Mouse (Mus musculus) midbrain, embryonic 12.5 days (tissue): ENCODE data around the gene Igsf9. TPM values are rescaled to one million over a fixed set of nuclear protein-coding genes. Genes with fewer than 3 reads are reported as not detected.
A peak's percentile ranks its signal among the peaks of the same experiment; 100 is the strongest.

ENCODE experiments used
- ATAC-seq: fragments of 200-750 bp; cut with Nextera tagmentation; 2 replicates; pipeline ENCODE4 v1.8.0; 2017; ENCODE audit warnings: low read depth, moderate TSS enrichment, moderate library complexity; ENCODE audit not compliant: low FRiP score
- H3K27ac ChIP-seq: fragments of 300-500 bp; sonication (generic); replicated peaks from 2 replicates; pipeline ENCODE4 v1.5.1; 2016; ENCODE audit warnings: mild to moderate bottlenecking
- H3K27me3 ChIP-seq: fragments of 300-500 bp; sonication (generic); 2 replicates; pipeline ENCODE4 v1.6.1; 2016; ENCODE audit warnings: mild to moderate bottlenecking
- H3K36me3 ChIP-seq: fragments of 300-500 bp; sonication (generic); 2 replicates; pipeline ENCODE4 v1.6.1; 2016
- H3K4me1 ChIP-seq: fragments of 300-500 bp; sonication (generic); 2 replicates; pipeline ENCODE4 v1.6.1; 2016
- H3K4me2 ChIP-seq: fragments of 300-500 bp; sonication (generic); replicated peaks from 2 replicates; pipeline ENCODE4 v1.6.1; 2016; ENCODE audit warnings: mild to moderate bottlenecking, moderate library complexity
- H3K4me3 ChIP-seq: fragments of 300-500 bp; sonication (generic); 2 replicates; pipeline ENCODE4 v1.5.1; 2016; ENCODE audit warnings: mild to moderate bottlenecking
- H3K9ac ChIP-seq: fragments of 300-500 bp; sonication (generic); replicated peaks from 2 replicates; pipeline ENCODE4 v1.6.1; 2016; ENCODE audit warnings: mild to moderate bottlenecking, moderate library complexity
- H3K9me3 ChIP-seq: fragments of 300-500 bp; sonication (generic); 2 replicates; pipeline ENCODE4 v1.6.1; 2016; ENCODE audit warnings: mild to moderate bottlenecking
- WGBS: fragments of 180-500 bp; shearing (Covaris S2); methylation state at CpG from one replicate; pipeline ENCODE4 v1.1.7; 2016; 5-methylcytosine and 5-hydroxymethylcytosine counted together
- polyA plus RNA-seq: library from polyadenylated mRNA; unstranded; fragments of >200 nt; fragmentation: Nextera tagmentation; extraction: Ambion mirVana; gene quantifications from 2 replicates; pipeline ENCODE4 v1.2.1, GENCODE M21; 2016

Igsf9 gene
- polyA plus RNA-seq, 1 experiment from 2014 or later, result 86.1 TPM

DNA sequence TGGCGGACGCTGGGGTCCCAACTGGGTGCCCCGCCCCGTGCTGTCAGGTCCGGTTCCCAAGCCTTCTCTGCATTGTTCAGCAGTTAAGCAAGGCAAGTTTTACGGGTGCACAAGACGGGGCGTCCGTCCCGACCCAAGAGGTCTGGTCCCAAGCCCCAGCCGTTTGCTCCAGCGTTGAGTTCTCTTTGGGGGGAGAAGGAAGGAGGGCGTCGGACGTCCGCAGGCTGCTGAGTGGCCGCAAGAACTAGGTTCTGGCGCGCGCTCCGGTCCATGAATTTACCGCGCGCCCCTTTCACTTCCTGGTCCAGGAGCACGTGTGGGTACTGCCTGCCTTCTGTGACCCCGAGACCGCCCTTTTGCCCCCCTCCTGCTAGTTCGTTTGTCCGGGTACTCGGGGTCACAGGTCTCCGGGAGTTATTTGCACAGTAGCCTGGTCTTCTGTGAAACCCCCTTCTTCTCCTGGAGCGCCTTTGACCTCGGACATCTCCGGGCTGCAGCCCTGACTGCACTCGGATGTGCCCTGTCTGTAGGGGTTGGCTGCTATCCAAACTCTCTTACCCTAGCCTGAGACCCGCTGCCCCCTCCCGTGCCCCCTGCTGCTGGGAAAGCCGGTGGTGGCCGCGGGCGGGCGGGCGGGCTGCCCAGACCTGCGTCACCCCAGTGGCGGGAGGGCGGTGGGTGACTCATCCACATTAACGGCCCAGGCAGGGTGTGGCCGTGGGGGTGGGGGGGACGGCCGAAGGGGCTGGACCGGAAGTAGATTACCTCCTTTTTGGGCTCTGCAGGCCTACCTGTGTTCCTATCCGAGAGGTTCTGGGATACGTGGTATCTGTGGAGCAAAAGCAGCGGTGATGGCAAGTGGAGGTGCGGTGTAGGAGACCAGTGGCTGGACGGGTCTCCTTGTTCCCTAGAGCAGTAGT, 19.1 kb downstream of the Igsf9 start:
- Histone ChIP-seq H3K4me2 (peak overlapping the region; percentile 56), H3K4me1 (peaks cover 53% of the 10 kb centered on the region), H3K9ac (peak overlapping the region; percentile 43), H3K36me3 (peaks cover 29% of the 10 kb centered on the region), H3K9me3 (no peaks in the 10 kb centered on the region), H3K27ac (no peak overlapping the region), H3K27me3 (peaks cover 60% of the 10 kb centered on the region), H3K4me3 (peak overlapping the region; percentile 40)
- peak; percentile 3 for ATAC-seq
- 1% methylated on average over 51 of the region's 56 CpGs for WGBS

DNA sequence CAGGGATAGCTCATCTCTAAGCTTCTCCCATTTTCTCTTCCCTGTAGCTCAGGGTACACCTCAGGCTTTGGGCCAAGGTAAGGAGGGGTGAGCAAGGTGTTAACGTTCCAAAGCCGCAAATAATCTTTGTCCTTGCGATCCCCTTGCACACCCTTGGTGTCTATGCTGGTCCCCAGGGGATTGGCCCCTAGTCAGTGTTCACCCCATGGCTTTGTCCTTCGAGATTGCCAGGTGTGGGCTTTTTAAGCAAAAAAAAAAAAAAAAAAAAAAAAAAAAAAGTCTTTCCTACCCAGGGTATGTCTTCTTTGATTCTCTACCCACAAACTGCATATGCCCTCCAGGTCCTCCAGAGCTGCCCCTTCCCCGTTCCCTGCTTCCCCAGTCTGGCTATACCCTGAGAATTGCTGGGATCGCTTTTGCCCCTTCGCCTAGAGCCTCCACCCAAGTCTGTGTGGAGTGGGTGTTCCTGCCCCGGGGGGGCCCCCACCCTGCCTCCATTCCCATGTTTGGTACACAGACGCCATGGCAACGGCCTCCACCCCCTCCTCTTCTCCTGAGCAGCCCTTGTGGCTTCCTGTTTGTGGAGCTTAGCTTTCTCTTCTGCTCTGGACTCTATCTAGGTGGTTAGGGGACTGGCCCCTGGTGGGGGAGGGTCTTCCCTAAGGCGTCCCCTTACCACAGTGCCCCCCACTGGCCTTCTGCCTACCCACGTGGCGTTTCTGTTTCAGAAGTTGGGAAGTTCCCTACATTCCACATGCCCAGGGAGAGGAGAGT, 20.0 kb downstream of the Igsf9 start:
- Histone ChIP-seq H3K27ac (no peak overlapping the region), H3K36me3 (peaks cover 20% of the 10 kb centered on the region), H3K4me2 (peak overlapping the region; percentile 56), H3K4me1 (peaks cover 53% of the 10 kb centered on the region), H3K4me3 (peak overlapping the region; percentile 40; the same call in 1 of the 2 replicates), H3K9me3 (no peaks in the 10 kb centered on the region), H3K27me3 (peaks cover 60% of the 10 kb centered on the region), H3K9ac (no peak overlapping the region)
- WGBS, result 39% methylated on average over 13 of the region's 13 CpGs
- ATAC-seq, result 0 out of 2 replicates have a peak, but pooled peaks have one; percentile 7

DNA sequence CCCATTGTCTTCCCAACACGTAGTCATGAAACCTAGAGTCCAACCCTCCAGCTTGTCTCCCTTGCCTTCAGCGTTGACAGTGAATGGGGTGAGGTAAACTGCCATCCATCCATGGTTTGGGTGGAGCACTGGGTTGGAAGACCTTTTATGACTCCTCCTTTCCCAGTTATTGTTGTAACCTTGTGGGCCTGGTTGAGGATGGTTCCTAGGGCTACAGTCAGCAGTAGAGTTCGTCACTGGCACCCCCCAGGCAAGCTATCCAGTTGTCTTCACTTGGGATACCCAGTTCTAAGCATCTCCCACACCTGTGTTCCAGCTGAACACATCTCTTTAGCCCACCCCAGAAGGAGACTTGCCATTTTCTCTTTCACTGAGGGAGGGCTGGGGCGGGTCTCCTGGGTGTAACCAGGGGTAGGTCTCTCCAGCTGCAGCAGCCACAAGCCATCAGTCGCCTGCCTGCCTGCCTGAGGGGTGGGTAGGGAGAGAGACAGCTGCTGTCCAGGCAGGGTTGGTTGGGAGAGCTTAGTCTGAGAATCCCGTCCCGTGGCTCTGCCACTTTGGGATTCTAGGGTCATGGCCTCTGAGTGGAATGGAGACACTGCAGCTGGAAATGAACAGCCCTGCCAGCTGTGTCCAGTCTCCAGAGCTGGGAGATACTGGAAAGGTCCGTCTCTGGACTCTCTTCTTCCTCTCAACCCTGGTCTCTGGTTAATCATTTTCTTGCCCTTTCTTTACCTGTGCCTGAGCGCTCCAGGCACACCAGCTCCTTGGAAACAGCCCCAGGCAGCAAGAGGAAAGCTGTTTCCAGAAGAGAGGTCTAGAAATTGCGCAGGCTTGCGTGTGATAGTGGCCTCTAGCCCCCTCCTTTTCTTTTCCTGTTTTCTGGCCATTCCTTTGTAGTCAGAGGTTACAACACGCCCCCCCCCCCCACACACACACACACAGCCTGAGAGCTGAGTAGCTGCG, 20.8 kb downstream of the Igsf9 start:
- H3K4me1 ChIP-seq, result peaks cover 53% of the 10 kb centered on the region
- 41% methylated on average over 13 of the region's 13 CpGs for WGBS
- ATAC-seq, result no peak
- no peaks in the 10 kb centered on the region for H3K9me3 ChIP-seq
- H3K36me3 ChIP-seq, result peaks cover 12% of the 10 kb centered on the region
- peak overlapping the region; percentile 30; the same call in 1 of the 2 replicates for H3K27ac ChIP-seq
- H3K4me2 ChIP-seq, result peak overlapping the region; percentile 9; the same call in 1 of the 2 replicates
- no peak overlapping the region for H3K4me3 ChIP-seq
- H3K27me3 ChIP-seq, result peaks cover 55% of the 10 kb centered on the region
- H3K9ac ChIP-seq, result 0 out of 2 replicates have a peak overlapping the region, but pooled peaks have one; percentile 2

DNA sequence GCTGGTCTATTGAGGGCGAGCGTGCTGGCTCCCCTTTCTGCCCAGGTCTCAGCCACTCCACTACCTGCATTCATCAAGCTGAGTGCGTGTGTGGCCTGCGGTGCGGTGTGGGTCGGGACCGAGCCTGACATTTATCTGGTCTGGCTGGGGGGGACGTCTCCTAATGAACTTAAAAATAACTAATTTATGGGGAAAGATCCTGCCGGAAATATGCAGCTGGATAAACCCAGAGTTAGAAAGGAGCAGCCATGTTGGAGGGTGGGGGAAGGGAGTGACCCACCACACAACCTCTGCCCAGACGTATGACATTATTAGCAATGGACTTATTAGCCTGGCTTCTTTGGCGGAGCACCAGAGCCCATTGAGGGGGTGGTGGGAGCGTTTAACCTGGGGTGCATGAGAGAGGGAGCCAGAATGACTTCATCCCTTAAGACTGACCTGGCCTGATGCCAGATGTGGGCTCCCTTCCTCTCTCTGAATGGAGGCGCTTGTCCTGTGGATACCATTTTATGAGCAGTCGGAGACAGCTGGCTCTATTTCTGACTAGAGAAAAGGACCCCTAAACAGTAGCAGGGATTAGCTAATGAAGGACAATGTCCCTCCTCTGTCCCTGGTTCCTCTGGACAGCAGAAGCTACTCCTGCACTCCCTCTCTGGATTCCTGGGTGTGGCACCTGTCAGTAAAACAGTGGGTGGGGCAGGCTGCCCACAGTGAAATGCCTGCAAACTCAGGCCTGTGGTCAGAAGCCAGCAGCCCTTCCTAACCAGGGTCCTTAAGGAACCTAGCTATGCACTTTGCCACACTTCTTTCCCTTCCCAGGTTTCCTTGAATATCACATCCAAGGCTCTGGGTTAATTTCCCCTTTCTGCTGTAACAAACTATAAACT, 21.8 kb downstream of the Igsf9 start:
- 0 out of 2 replicates have a peak overlapping the region, but pooled peaks have one; percentile 2 for H3K9ac ChIP-seq
- H3K36me3 ChIP-seq, result peaks cover 3% of the 10 kb centered on the region; the same call in 1 of the 2 replicates
- no peak for ATAC-seq
- H3K4me2 ChIP-seq, result 0 out of 2 replicates have a peak overlapping the region, but pooled peaks have one; percentile 9
- H3K9me3 ChIP-seq, result no peaks in the 10 kb centered on the region
- H3K4me3 ChIP-seq, result no peak overlapping the region
- H3K27me3 ChIP-seq, result peaks cover 49% of the 10 kb centered on the region
- H3K4me1 ChIP-seq, result peaks cover 55% of the 10 kb centered on the region
- WGBS, result 41% methylated on average over 14 of the region's 14 CpGs
- peak overlapping the region; percentile 30; the same call in 1 of the 2 replicates for H3K27ac ChIP-seq

DNA sequence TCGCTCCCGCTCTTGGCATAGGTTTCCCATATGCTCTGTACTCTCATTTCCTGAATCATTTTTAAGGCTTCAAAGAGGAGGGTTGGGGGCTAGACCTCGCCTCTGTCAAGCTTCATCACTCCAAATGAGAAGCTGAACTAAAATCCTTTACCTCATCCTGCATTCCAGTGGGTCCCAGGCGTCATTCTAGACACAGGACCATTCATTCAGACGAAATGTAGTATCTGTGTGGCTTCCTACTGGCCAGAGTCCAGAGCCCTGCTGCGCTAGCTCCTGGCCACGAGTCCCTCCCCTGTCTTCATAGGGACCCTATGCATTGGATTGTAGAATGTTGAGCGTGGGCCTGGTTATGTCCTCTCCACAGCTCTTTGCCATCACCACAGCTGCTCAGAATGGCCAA, 23.2 kb downstream of the Igsf9 start:
- Histone ChIP-seq H3K27me3 (peaks cover 40% of the 10 kb centered on the region), H3K4me3 (no peak overlapping the region), H3K9me3 (no peaks in the 10 kb centered on the region), H3K9ac (no peak overlapping the region), H3K4me2 (no peak overlapping the region), H3K4me1 (peaks cover 51% of the 10 kb centered on the region), H3K36me3 (no peaks in the 10 kb centered on the region), H3K27ac (no peak overlapping the region)
- 87% methylated on average over 8 of the region's 8 CpGs for WGBS
- ATAC-seq, result no peak

DNA sequence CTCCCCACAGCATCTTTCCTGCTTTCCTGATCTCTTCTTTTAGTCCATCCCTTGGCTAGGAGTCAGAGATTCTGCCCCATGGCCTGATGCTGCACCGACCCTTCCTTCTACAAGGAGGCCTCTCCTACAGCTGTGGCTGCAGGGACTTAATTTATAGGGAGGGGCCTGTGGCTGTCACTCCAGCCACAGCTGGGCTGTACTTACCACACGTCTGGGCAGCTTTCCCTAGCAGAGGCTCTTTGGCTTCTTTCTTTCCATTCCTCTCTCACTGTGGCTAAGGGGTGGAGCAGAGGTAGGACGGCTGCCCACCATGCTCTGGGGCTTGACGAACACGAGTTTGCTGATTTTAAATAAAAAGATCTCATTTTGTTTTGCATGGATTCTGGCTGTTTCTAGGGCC, 25.4 kb downstream of the Igsf9 start:
- Histone ChIP-seq H3K4me2 (no peak overlapping the region), H3K27me3 (peaks cover 18% of the 10 kb centered on the region), H3K27ac (no peak overlapping the region), H3K4me3 (no peak overlapping the region), H3K4me1 (peaks cover 38% of the 10 kb centered on the region), H3K36me3 (no peaks in the 10 kb centered on the region), H3K9me3 (no peaks in the 10 kb centered on the region), H3K9ac (no peak overlapping the region)
- WGBS, result 62% methylated on average over 5 of the region's 5 CpGs
- no peak for ATAC-seq

DNA sequence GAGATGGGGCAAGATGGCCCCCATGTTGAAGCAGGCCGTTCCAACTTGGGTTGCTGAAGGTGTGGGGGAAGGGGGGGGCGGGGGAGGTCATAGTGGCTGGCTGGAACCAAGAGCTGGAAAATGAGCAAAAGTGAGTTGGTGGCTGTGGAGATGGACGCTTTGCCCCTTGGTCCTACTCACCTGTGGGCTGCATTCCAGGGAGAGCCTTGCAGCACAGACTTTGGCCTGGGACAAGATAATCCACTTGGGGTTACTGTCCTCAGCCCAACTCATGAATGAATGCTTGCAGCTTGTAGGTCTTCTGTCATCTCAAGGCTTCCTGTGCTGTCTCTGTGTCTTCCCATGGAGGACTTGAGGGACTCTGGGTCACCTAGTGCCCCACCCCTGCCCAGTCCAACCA, 26.1 kb downstream of the Igsf9 start:
- Histone ChIP-seq H3K4me1 (peaks cover 31% of the 10 kb centered on the region), H3K9ac (no peak overlapping the region), H3K9me3 (no peaks in the 10 kb centered on the region), H3K4me3 (no peak overlapping the region), H3K36me3 (no peaks in the 10 kb centered on the region), H3K27me3 (peaks cover 11% of the 10 kb centered on the region; the same call in 1 of the 2 replicates), H3K4me2 (no peak overlapping the region), H3K27ac (no peak overlapping the region)
- no peak for ATAC-seq
- WGBS, result 86% methylated on average over 3 of the region's 3 CpGs

DNA sequence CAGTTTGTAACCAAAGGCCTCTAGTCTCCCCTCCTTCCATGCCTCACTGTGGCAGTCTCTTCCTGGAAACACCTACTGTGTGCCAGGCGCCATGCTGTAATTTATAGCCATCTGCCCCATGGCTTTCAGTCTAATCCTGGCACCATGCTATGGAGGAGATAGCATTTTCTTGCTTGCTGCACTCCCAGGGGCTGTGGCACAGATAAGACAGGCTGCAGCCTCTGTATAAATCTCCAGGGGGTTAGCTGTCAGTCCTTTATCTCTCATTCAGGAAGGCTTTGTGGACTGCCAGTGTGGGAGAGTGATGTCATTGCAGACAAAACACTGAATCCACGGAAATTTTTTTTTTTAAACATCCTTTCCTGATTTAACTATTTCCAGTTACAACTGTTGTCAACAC, 26.6 kb downstream of the Igsf9 start:
- Histone ChIP-seq H3K9ac (no peak overlapping the region), H3K27me3 (peaks cover 7% of the 10 kb centered on the region; the same call in 1 of the 2 replicates), H3K4me1 (peaks cover 26% of the 10 kb centered on the region), H3K27ac (no peak overlapping the region), H3K36me3 (no peaks in the 10 kb centered on the region), H3K4me2 (no peak overlapping the region), H3K9me3 (no peaks in the 10 kb centered on the region), H3K4me3 (no peak overlapping the region)
- 54% methylated on average over 2 of the region's 2 CpGs for WGBS
- ATAC-seq, result no peak

DNA sequence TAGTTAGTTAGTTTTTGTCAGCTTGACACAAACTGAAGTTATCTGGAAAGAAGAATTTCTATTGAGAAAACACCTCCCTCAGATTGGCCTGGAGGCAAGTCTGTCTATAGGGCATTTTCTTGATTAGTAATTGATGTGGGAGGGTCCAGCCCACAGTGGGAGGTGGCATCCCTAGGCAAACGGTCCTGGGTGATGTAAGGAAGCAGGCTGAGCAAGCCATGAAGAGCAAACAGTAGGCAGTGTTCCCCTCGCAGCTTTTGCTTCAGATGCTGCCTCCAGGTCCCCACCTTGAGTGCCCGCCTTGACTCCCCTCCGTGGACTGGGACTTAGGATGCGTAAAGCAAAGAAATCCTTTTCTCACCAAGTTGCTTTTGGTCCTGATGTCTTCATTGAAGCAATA, 27.6 kb downstream of the Igsf9 start:
- Histone ChIP-seq H3K9me3 (no peaks in the 10 kb centered on the region), H3K27me3 (peaks cover 7% of the 10 kb centered on the region; the same call in 1 of the 2 replicates), H3K9ac (no peak overlapping the region), H3K4me1 (peaks cover 16% of the 10 kb centered on the region), H3K4me3 (no peak overlapping the region), H3K36me3 (no peaks in the 10 kb centered on the region), H3K4me2 (no peak overlapping the region), H3K27ac (no peak overlapping the region)
- 82% methylated on average over 5 of the region's 5 CpGs for WGBS
- ATAC-seq, result no peak

DNA sequence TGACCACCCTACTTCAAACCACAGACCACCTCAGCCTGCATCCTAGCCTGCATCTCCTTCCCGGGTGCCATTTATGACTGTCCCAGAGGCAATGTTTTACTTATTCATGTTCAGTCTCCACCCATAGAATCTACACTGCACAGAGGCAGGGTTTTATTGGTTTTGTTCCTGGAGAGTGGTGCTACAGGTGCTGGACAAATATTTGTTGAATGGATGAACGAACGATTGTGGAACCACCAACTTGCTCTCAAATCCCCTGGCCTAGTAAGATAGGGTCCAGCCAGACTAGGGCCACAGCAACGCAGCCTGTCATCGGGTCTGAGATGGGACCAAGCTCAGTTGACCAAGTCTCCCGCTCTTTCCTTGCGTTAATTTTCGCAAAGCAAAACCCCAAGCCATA, 28.4 kb downstream of the Igsf9 start:
- H3K36me3 ChIP-seq, result no peaks in the 10 kb centered on the region
- H3K27me3 ChIP-seq, result peaks cover 6% of the 10 kb centered on the region; the same call in 1 of the 2 replicates
- H3K9ac ChIP-seq, result no peak overlapping the region
- H3K9me3 ChIP-seq, result no peaks in the 10 kb centered on the region
- H3K27ac ChIP-seq, result no peak overlapping the region
- no peak for ATAC-seq
- H3K4me3 ChIP-seq, result no peak overlapping the region
- H3K4me1 ChIP-seq, result peaks cover 8% of the 10 kb centered on the region
- H3K4me2 ChIP-seq, result no peak overlapping the region
- 46% methylated on average over 8 of the region's 8 CpGs for WGBS
